Mouse (Mus musculus): ENCODE measurements at regions not wholly inside any gene's neighbourhood (a gene's known extent, or its start where the extent isn't known, plus 50 kb on each side); places are given as distances from the start of the nearest gene placed in this dataset.

GRCm38 (mm10) chr13:31505386-31505785, 50.5 kb upstream of the Foxq1 start:
- H3K4me1 ChIP-seq (replicated peaks), result no peaks in the 10 kb centered on the region
- H3K36me3 ChIP-seq, result no peaks in the 10 kb centered on the region
- H3K9ac ChIP-seq, result no peak overlapping the region
- no peaks in the 10 kb centered on the region for H3K27me3 ChIP-seq
- no peak overlapping the region for H3K27ac ChIP-seq
- H3K9me3 ChIP-seq, result no peaks in the 10 kb centered on the region
- 94% methylated on average over 10 of the region's 10 CpGs for whole genome bisulfite sequencing
- ATAC-seq (ENCODE audit: low FRiP score), result no peak
- H3K4me2 ChIP-seq, result no peak overlapping the region
- no peak overlapping the region for H3K4me3 ChIP-seq

All from hindbrain, embryonic 13.5 days (tissue).